Mouse (Mus musculus): ENCODE measurements at regions not wholly inside any gene's neighbourhood (a gene's known extent, or its start where the extent isn't known, plus 50 kb on each side); places are given as distances from the start of the nearest gene placed in this dataset.

- no peak for DNase-seq
Observed at GRCm38 (mm10) chr2:123486681-123487080, 603.1 kb upstream of the Sema6d start.

- no peak for DNase-seq
Observed at GRCm38 (mm10) chr2:123506162-123506561, 583.6 kb upstream of the Sema6d start.

GRCm38 (mm10) chr2:123507095-123507494 is 582.7 kb upstream of the Sema6d start:
- no peak for DNase-seq

- DNase-seq, result no peak
Observed at GRCm38 (mm10) chr2:123528915-123529314, 560.9 kb upstream of the Sema6d start.

DNA sequence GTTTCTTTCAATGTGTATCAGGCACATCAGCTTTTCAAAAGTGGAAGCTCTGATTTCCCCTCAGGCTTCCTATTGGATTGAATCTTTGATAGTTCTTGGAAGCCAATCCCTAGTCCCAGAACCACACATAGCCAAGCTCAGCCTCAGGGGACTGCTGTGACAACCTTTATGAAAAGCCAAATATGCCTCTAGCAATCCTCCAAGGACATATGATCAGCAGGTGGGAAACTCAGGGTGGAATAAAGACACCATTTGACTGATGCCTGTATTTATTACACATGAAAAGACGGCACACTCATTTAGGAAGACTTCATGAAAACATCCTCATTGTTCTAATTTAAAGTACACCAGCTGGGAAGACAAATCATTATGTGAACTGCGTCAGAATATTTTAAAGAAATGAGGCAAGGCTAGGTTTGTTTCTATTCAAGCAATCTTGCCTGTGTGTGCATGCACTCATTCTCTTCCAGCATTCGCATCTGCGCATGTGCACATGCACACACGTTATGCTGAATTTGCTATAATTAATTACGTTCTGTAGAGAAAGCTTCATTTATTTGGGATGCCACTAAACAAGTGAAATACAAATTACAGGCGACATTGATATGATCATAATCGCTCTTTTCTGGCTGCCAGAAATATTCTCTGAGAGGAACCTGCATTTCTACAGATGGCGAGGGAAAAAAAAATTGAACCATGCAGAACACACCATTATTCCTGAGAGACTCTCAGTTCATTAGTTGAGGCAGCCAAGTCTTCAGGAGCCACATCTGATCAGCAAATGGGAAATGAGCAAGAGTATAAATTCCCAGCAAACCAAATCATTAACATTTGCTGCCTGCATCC is 556.6 kb upstream of the Sema6d start:
- DNase-seq, result no peak

- DNase-seq, result no peak
Observed at GRCm38 (mm10) chr2:123551249-123551850, 538.4 kb upstream of the Sema6d start.

- DNase-seq, result no peak
Observed at GRCm38 (mm10) chr2:123558123-123558650, 531.6 kb upstream of the Sema6d start.
